Mouse (Mus musculus) c-Kit-positive CD71-negative TER-119-negative erythroid progenitor cells, embryonic 14.5 days (primary cell): ENCODE results near the gene Ppp2ca.
A peak's percentile ranks its signal among the peaks of the same experiment; 100 is the strongest.
"Not testable (repeated sequence)": the region's sequence is repeated elsewhere in the genome, so short reads cannot be mapped to it uniquely, and the experiment has no call there.

Source experiments
- DNase-seq: peaks from one replicate; pipeline ENCODE4 v3.0.0-alpha.2; 2013; ENCODE audit warnings: low read depth

Ppp2ca gene

DNA sequence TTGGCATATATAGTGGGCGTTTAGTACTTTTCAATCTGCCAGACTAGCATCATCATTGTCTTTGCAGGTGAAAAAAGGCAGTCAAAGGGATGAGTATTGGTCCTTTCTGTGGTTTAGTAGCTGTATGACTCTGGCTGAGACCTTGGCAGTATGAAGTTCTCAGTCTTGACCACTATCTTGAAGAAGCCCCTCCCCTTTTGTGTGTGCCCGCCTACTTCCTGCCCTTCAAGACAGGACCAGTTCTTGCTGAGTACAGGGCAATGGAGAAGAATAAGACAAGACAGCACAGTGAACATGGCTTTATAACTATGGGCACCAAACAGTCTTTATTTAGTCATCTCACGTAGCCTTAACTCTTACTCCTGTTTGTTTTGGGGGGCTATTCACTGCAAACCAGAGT is 1.5 kb upstream of the Ppp2ca start:
- no peak for DNase-seq

DNA sequence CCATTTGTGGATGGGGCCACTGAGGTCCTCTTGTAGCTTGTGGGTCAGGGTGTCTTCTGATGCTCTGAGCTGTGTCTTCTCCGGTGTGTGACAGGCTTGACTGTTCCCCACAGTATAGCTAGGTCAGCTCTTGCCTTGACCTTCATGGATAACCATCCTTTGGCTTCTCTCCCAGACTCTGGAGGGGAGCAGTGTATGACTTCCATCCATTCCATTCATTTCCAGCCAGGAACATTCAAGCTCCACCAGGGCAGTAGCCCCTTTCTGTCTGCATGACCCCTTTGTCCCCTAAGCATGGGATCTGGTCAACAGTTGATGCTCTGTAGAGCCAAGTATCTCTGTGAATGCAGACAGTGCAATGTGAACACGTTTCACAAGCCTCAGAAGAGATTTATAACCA is 885 bp upstream of the Ppp2ca start:
- DNase-seq, result no peak

DNA sequence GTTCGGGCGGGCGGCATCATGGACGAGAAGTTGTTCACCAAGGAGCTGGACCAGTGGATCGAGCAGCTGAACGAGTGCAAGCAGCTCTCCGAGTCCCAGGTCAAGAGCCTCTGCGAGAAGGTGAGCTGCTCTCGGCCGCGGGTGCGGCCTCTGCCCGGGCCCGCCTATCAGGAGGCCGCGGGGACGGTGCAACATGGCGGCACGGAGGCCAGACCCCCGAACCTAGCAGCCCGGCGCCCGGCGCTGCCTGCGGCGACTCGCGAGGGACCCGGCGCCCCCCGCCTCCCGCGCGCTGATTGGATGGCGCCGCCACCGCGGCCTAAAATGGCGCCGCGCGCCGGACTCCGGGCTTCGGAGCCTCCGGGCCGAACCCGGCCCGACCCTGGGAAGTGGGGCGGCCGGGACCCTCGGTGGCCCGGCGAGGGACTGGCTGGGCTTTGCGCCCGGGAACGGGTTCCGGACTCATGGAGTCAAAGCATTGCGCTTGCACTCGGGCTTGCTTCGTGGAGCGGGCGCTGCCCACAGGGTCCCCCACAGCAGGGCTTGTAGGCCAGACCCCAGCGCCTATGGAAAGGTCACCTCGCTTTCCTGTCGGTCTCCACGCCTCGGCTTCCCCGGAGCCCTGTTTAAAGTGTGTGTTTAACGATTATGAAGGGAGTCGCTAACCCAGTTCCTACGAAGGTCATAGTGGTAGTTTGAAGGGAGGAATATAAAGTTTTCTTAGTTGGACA is 715 bp downstream of the Ppp2ca start:
- peak; percentile 46 for DNase-seq

GRCm38 (mm10) chr11:52099771-52100219 is 1.3 kb downstream of the Ppp2ca start:
- no peak for DNase-seq

GRCm38 (mm10) chr11:52102977-52103376 is 4.5 kb downstream of the Ppp2ca start:
- no peak for DNase-seq

DNA sequence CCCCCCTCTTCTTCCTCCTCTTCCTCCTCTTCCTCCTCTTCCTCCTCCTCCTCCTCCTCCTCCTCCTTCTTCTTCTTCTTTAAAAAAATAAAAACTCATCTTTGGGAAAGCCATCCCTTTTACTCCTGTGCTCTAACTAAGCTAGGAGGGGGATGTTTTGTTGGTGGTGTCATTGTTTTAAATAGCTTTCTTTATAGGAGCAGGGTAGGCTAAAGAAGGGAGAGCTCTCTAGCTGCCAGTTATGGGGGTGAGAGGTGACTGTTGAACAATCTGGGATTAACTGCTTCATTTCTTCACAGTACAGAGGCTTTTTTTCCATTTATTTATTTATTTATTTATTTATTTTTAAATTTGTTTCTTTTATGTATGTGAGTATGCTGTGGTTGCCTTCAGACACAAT is 7.0 kb downstream of the Ppp2ca start:
- no peak for DNase-seq

DNA sequence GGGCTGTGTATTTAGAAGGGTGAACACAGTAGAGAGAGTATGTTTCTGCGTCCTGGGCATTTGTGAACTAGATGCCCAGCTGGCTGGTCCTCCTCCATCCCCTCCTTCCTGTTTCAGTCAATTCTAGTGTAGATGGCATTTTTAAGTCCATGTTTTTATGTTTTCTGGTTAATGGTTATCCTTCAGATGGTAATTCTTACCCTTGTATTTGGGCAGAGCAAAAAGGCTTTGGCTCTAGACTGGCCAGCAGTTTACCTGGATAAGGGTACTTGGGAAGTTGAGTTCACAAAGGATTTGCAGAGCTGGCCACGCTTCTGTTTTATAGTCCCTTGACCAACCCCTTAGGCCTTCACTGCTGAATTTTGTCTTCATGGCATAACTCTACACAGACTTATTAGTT is 7.6 kb downstream of the Ppp2ca start:
- no peak for DNase-seq

DNA sequence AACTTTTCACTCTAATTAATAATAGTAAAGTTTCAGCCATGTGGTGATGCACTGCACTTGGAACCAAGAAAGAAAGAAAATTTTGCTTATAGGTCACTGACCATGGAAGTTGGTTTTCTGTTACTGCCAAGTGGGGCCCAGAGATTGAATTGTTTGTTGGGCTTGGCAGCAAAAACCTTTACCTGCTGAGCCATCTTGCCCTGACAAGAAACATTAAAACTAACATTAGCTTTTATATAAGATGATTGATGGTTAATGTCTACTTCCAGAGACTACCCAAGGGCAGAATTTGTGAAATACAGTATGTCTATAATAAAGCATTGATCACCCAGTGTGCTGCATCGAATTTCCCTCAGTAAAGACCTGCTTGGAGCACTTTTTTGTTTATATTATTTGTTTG is 8.0 kb downstream of the Ppp2ca start:
- no peak for DNase-seq

DNA sequence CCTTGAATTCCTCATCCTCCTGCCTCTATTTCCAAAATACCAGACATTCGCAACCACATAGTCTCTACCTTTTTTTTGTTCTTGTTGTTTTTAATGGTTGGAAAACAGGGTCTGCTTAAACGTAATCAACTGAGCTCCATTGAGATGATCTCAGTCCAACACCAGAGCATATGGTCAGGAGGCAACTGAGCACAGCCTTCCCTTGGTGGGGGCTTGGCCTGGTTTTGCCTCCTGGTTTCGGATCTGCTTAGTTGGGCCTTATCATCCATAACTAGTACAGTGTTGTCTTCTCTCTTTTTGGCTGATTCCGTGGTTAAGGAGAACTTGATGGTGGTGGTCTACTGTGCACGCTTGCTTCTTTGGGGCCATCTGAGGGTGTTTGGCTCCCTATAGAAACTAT is 10.3 kb downstream of the Ppp2ca start:
- DNase-seq, result no peak

DNA sequence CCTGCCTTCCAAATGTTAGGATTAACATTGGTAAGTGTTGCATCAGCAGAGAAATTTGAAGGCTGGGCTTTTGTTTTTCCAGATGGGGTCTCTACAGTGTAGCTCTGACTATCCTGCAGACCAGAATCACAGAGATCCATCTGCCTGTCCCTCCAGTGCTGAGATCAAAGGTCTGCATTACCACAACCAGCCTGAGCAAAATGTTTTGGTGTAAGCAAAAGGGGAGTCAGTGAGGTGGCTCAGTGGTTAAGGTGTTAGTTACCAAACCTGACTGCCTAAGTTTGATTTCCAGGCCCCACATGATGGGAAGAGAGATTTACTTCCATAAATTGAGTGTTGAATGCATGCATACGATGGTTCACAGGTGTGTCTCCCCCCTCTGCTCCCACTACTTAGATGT is 10.9 kb downstream of the Ppp2ca start:
- DNase-seq, result no peak

GRCm38 (mm10) chr11:52115479-52115878 is 17.0 kb downstream of the Ppp2ca start:
- DNase-seq, result no peak

GRCm38 (mm10) chr11:52116117-52116516 is 17.6 kb downstream of the Ppp2ca start:
- DNase-seq, result not testable (repeated sequence)

- no peak for DNase-seq
Observed at GRCm38 (mm10) chr11:52117156-52117555, 18.7 kb downstream of the Ppp2ca start.

GRCm38 (mm10) chr11:52120415-52120814 is 21.9 kb downstream of the Ppp2ca start:
- DNase-seq, result not testable (repeated sequence)

DNA sequence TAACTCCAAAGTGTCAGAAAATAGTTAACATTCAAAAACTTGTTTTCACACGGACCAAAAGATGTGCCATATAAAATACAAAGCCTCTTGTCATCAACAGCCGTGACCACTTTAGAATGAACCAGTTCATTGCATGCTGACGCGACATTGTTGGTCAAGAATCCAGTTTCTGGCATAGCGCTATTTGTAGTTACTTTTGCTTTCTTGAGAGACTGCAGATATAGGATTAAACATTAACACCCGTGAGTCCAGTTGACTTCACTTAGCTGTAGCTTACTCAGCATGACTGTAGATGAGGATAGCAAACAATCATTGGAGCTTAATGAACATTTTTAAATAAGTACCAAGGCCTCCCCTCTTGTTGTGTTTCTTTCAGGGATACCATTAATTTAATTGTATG is 23.6 kb downstream of the Ppp2ca start:
- DNase-seq, result no peak

DNA sequence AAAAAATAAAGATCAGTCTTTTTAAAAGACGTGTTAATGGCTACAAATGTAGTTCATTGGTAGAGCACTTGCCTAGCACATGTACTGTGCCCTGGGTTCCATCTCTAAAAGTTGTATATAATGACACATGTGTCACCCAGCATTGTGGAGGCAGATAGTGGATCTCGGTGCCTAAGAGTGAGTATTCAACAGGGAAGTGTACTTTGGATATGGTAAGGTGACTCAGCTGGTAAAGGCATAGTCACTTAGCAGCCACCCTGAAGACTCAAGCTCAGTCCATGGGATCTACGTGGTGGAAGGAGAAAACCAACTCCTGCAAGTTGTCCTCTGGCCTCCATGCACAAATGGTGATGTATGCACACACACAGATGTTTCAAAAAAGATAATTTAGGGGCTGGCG is 26.0 kb downstream of the Ppp2ca start:
- no peak for DNase-seq

DNA sequence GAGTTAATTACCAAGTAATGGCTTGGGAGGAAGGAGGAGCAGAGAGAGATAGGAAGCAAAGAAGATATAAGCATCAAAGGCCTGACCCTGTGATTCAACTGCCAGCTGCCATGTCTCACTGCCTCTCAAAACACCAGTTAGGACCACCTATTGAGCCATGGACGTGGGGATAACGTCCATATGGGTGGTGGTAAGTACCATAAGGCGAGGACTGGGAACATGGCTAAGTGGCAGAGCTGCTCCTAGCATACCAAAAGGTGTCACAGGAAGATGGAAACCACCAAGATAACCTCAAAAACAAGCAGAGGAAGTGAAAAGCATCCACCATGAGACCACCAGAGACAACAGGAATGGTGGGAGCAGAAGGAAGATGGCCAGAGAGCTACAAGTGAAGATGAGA is 28.7 kb downstream of the Ppp2ca start:
- no peak for DNase-seq

GRCm38 (mm10) chr11:52127760-52128159 is 29.3 kb downstream of the Ppp2ca start:
- no peak for DNase-seq

GRCm38 (mm10) chr11:52128316-52129061 is 30.0 kb downstream of the Ppp2ca start:
- no peak for DNase-seq

GRCm38 (mm10) chr11:52129171-52129570 is 30.7 kb downstream of the Ppp2ca start:
- DNase-seq, result no peak

DNA sequence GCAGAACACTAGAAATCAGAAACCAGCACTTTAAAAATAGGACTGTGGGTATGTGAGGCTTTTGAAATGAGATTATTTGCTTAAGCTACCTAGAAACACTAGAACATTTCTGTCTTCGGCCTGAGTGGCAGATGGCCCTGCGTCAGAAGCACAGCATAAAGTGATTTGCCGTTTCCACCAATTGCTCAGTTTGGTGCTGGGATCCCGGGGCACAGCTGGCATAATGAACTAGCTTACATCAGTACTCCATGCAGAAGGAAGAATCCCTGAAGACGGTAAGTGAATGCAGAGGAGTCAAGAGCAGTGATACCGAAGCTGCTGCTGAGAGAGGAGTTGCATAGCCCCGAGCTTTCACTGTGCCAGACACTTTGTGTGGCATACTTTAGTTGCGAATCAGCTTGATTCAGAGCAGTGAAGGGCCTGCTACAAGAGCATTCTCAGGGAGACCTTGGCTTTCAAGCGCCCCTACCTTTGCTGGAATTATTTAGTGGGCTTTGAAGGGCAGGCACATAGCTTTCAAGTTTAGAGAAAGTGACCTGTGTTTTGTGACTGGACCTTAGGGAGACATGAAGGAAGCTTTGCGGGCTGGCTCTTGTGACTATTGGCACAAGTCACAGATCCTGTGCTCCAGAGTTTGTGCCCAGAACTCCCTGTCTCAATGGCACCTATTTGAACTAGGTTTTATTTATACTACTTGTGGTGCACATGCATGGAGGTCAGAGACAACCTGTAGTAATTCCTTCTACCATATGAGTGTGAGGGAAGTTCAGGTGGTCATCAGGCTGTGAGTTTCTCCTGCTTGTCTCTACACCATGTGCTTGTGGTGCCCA is 31.4 kb downstream of the Ppp2ca start:
- no peak for DNase-seq

GRCm38 (mm10) chr11:52130451-52131068 is 32.1 kb downstream of the Ppp2ca start:
- no peak for DNase-seq
